Mouse (Mus musculus): ENCODE measurements around the gene Sox6.

Sox6 gene

GRCm38 (mm10) chr7:115489608-115490007 lies 549.0 kb downstream of the Sox6 start:
- DNase-seq (ENCODE audit: low spot score) = no peak

GRCm38 (mm10) chr7:115486431-115486830 lies 552.2 kb downstream of the Sox6 start:
- DNase-seq (ENCODE audit: low spot score) = no peak

- DNase-seq (ENCODE audit: low spot score) = no peak
Measured at GRCm38 (mm10) chr7:115485664-115486409, 552.8 kb downstream of the Sox6 start.

- DNase-seq (ENCODE audit: low spot score) = no peak
Measured at GRCm38 (mm10) chr7:115477763-115478162, 560.8 kb downstream of the Sox6 start.

- DNase-seq (ENCODE audit: low spot score) = no peak
Measured at GRCm38 (mm10) chr7:115476881-115477665, 561.5 kb downstream of the Sox6 start.

- no peak for DNase-seq (ENCODE audit: low spot score)
Measured at GRCm38 (mm10) chr7:115475176-115475575, 563.4 kb downstream of the Sox6 start.

GRCm38 (mm10) chr7:115474115-115474514 lies 564.5 kb downstream of the Sox6 start:
- DNase-seq (ENCODE audit: low spot score) = no peak

GRCm38 (mm10) chr7:115472850-115473249 lies 565.7 kb downstream of the Sox6 start:
- no peak for DNase-seq (ENCODE audit: low spot score)

- DNase-seq (ENCODE audit: low spot score) = peak; percentile 40
Measured at GRCm38 (mm10) chr7:115471521-115471920, 567.1 kb downstream of the Sox6 start.

- no peak for DNase-seq (ENCODE audit: low spot score)
Measured at GRCm38 (mm10) chr7:115466811-115467210, 571.8 kb downstream of the Sox6 start.

- no peak for DNase-seq (ENCODE audit: low spot score)
Measured at GRCm38 (mm10) chr7:115463367-115463766, 575.2 kb downstream of the Sox6 start.

GRCm38 (mm10) chr7:115462276-115462675 lies 576.3 kb downstream of the Sox6 start:
- DNase-seq (ENCODE audit: low spot score) = no peak

GRCm38 (mm10) chr7:115454988-115455387 lies 583.6 kb downstream of the Sox6 start:
- no peak for DNase-seq (ENCODE audit: low spot score)

GRCm38 (mm10) chr7:115453713-115454073 lies 584.9 kb downstream of the Sox6 start:
- no peak for DNase-seq (ENCODE audit: low spot score)

GRCm38 (mm10) chr7:115453042-115453712 lies 585.4 kb downstream of the Sox6 start:
- DNase-seq (ENCODE audit: low spot score) = peak; percentile 89

GRCm38 (mm10) chr7:115450431-115451195 lies 588.0 kb downstream of the Sox6 start:
- peak; percentile 49 for DNase-seq (ENCODE audit: low spot score)

- DNase-seq (ENCODE audit: low spot score) = no peak
Measured at GRCm38 (mm10) chr7:115448403-115449025, 590.1 kb downstream of the Sox6 start.

- no peak for DNase-seq (ENCODE audit: low spot score)
Measured at GRCm38 (mm10) chr7:115447091-115447490, 591.5 kb downstream of the Sox6 start.

- peak; percentile 32 for DNase-seq (ENCODE audit: low spot score)
Measured at GRCm38 (mm10) chr7:115446481-115447016, 592.0 kb downstream of the Sox6 start.

- no peak for DNase-seq (ENCODE audit: low spot score)
Measured at GRCm38 (mm10) chr7:115426161-115426982, 612.2 kb downstream of the Sox6 start.

Measured in embryo, embryonic 10.5 days (tissue).